Mouse (Mus musculus): ENCODE results near the gene Slc9a9. TPM values are rescaled to one million over a fixed set of nuclear protein-coding genes. Genes with fewer than 3 reads are reported as not detected.
A peak's percentile ranks its signal among the peaks of the same experiment; 100 is the strongest.
"Not testable (repeated sequence)": the region's sequence is repeated elsewhere in the genome, so short reads cannot be mapped to it uniquely, and the experiment has no call there.

Slc9a9 gene
- 6.3 and 6.4 TPM in 2 replicates for polyA plus RNA-seq (2014; fragmentation: Nextera tagmentation; extraction: Ambion mirVana)

DNA sequence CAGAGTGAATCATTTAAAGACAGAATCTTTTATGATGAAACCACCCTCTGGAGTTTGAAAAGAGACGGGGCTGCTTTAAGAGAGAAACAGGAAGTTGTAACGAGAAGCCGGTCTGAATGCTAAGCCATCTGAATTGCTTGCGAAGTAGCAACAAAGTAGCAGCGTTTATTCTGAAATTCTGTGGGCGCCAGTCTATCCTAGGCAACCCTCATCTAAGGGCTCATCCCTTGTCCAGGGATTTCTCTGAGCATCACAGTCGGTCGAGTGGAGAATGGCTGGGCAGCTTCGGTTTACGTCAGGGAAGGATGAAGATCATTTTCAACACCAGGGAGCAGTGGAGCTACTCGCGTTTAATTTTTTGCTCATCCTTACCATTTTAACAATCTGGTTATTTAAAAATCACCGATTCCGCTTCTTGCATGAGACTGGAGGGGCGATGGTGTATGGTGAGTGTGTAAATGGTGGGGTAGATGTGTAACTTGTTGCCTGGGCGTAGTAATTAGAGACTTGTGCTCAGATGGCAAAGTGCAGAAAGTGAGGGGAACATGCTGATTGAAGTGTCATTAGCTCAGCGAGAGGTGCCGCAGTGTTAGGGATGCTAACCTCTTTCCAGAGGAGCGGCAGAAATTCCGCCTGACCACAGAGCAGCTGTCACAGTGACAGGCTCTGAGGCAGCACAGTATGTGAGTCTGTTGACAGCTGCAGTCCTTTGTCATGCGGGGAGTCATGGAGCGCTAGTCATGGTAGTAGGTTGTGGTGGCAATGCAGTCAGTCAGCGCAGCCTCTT is at the start of gene Slc9a9:
TSS of gene Slc9a9 (plus strand) at position 119 of the 787 bp plus-strand sequence.
- no peaks in the 10 kb centered on the region for H3K9me3 ChIP-seq (ENCODE audit: control insufficient read depth, low read length)
- H3K9ac ChIP-seq = peak within 1 kb of the TSS; percentile 69
- WGBS = 1% methylated on average over 23 of the region's 23 CpGs
- DNase-seq (ENCODE audit: low spot score) (peak; percentile 59), ATAC-seq (ENCODE audit: low FRiP score) (peak; percentile 90)
- peak within 1 kb of the TSS; percentile 55 for H3K27ac ChIP-seq
- no peaks in the 10 kb centered on the region for H3K4me1 ChIP-seq (replicated peaks; ENCODE audit: control insufficient read depth, insufficient read depth, low read length)
- H3K4me2 ChIP-seq (replicated peaks) = peak within 1 kb of the TSS; percentile 66
- no peaks in the 10 kb centered on the region for H3K36me3 ChIP-seq (replicated peaks; ENCODE audit: control insufficient read depth, insufficient read depth)
- H3K27me3 ChIP-seq (ENCODE audit: control insufficient read depth, insufficient read depth, low read length) = no peaks in the 10 kb centered on the region
- peak within 1 kb of the TSS; percentile 41 for H3K4me3 ChIP-seq (replicated peaks; ENCODE audit: low read length)

DNA sequence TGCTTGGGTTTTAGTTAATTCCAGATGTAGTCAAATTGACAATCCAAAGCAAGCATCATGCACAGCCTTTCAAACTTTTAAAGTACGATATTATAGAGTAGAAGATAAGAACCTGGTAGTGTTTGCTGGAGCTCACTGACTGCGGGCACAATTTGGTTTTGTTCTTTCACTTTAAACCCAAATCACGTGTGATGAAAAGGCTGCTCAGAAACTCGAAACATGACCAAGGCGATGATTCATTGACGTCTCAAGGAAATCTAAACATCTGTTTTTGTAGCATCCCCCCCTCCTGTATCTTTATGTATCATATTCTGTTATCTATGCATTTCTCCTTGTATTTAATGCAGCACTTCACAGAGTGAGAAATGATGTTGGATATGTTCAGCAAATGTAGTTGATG is 49.4 kb upstream of the Slc9a9 start:
- 91% methylated on average over 6 of the region's 6 CpGs for WGBS
- H3K9me3 ChIP-seq (ENCODE audit: control insufficient read depth, low read length) = no peaks in the 10 kb centered on the region
- no peaks in the 10 kb centered on the region for H3K4me1 ChIP-seq (replicated peaks; ENCODE audit: control insufficient read depth, insufficient read depth, low read length)
- no peak overlapping the region for H3K27ac ChIP-seq
- no peak overlapping the region for H3K4me2 ChIP-seq (replicated peaks)
- H3K36me3 ChIP-seq (replicated peaks; ENCODE audit: control insufficient read depth, insufficient read depth) = no peaks in the 10 kb centered on the region
- H3K4me3 ChIP-seq (replicated peaks; ENCODE audit: low read length) = no peak overlapping the region
- no peaks in the 10 kb centered on the region for H3K27me3 ChIP-seq (ENCODE audit: control insufficient read depth, insufficient read depth, low read length)
- ATAC-seq (ENCODE audit: low FRiP score) (no peak), DNase-seq (ENCODE audit: low spot score) (no peak)
- H3K9ac ChIP-seq = no peak overlapping the region

DNA sequence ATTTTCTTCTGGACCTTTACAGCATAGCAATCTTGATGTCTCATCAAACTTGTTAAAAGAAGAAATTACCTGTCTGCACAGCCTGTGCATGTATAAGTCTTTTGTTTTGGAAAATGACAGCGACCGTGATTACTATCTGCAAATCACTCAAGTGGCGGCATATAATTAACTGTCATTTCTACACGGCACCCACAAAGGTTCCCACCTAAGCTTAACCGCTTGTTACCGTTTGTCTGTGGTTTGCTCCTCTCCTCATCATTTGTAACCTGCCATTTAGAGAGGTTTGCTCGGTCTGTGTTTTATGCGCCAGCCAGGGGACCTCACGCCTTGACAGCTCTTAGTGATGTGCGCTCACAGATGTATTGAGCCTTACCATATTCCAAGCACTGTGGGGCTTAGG is 48.9 kb upstream of the Slc9a9 start:
- 71% methylated on average over 10 of the region's 10 CpGs for WGBS
- H3K27ac ChIP-seq = no peak overlapping the region
- H3K4me3 ChIP-seq (replicated peaks; ENCODE audit: low read length) = no peak overlapping the region
- DNase-seq (ENCODE audit: low spot score) (no peak), ATAC-seq (ENCODE audit: low FRiP score) (0 out of 2 replicates have a peak, but pooled peaks have one; percentile 43)
- no peaks in the 10 kb centered on the region for H3K27me3 ChIP-seq (ENCODE audit: control insufficient read depth, insufficient read depth, low read length)
- no peak overlapping the region for H3K4me2 ChIP-seq (replicated peaks)
- H3K36me3 ChIP-seq (replicated peaks; ENCODE audit: control insufficient read depth, insufficient read depth) = no peaks in the 10 kb centered on the region
- H3K9ac ChIP-seq = no peak overlapping the region
- H3K4me1 ChIP-seq (replicated peaks; ENCODE audit: control insufficient read depth, insufficient read depth, low read length) = no peaks in the 10 kb centered on the region
- no peaks in the 10 kb centered on the region for H3K9me3 ChIP-seq (ENCODE audit: control insufficient read depth, low read length)

DNA sequence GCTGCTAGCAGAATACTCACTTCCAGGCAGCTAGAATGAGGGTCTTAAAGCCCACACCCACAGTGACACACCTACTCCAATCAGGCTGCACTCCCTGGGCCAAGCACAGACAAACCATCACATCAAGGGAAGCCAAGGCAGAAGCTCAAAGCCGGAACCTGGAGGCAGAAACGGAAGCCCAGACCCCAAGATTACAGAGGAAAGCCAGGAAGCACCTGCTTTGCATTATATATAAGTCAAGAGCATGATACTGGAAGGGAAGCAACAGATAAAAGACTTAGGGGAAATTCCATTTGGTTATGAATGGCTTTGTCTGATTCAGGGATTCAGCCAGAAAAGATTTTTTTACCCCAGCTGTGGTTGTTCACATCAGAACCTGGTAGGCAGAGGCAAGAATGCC is 47.8 kb upstream of the Slc9a9 start:
- WGBS = 86% methylated on average over 2 of the region's 2 CpGs
- no peak overlapping the region for H3K4me3 ChIP-seq (replicated peaks; ENCODE audit: low read length)
- DNase-seq (ENCODE audit: low spot score) (no peak), ATAC-seq (ENCODE audit: low FRiP score) (no peak)
- H3K4me1 ChIP-seq (replicated peaks; ENCODE audit: control insufficient read depth, insufficient read depth, low read length) = no peaks in the 10 kb centered on the region
- H3K4me2 ChIP-seq (replicated peaks) = no peak overlapping the region
- no peaks in the 10 kb centered on the region for H3K9me3 ChIP-seq (ENCODE audit: control insufficient read depth, low read length)
- no peak overlapping the region for H3K27ac ChIP-seq
- no peaks in the 10 kb centered on the region for H3K36me3 ChIP-seq (replicated peaks; ENCODE audit: control insufficient read depth, insufficient read depth)
- no peak overlapping the region for H3K9ac ChIP-seq
- H3K27me3 ChIP-seq (ENCODE audit: control insufficient read depth, insufficient read depth, low read length) = no peaks in the 10 kb centered on the region

DNA sequence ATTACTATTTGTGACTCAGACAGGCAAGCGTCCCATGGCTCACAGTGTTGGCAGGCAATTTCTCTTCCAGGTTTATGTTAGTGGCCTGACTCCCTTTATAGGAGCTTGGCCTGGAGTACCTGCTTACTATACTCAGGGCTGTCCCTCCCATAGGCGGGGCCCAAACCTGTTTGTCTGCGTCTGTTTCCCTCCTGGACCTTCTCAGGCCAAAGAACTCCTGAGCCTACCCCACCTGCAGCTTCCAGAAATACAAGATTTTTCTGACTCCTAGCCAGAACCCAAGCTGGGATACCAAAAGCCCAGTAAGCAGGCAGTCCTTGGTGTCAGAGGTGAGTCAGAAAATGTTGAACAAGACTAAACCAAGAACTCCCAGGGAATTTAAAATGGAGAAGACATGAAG is 43.0 kb upstream of the Slc9a9 start:
- DNase-seq (ENCODE audit: low spot score) = no peak
- H3K4me1 ChIP-seq (replicated peaks; ENCODE audit: control insufficient read depth, insufficient read depth, low read length) = no peaks in the 10 kb centered on the region
- WGBS = 89% methylated on average over 3 of the region's 3 CpGs

DNA sequence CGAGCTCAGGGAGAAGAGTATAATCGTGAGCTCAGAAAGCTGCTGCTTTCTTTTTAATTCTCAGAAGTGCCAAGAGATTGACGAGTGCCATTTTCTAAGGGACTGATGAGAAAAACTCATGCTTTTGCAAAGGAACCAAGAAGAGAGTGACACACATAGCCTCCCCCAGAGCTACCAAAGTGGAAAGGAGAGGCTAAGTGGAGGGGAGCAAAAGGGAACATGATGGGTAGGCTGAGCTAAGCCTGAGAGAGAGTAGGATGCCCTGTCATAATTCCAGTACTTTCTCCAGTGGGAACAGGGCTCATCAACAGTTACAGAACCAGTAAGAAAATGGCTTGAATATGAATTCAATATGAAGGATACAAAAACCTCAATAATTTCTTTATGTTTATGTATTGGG is 40.8 kb upstream of the Slc9a9 start:
- Histone ChIP-seq H3K27ac (no peak overlapping the region), H3K4me3 (replicated peaks; ENCODE audit: low read length) (no peak overlapping the region), H3K4me1 (replicated peaks; ENCODE audit: control insufficient read depth, insufficient read depth, low read length) (no peaks in the 10 kb centered on the region), H3K36me3 (replicated peaks; ENCODE audit: control insufficient read depth, insufficient read depth) (no peaks in the 10 kb centered on the region), H3K9ac (no peak overlapping the region), H3K4me2 (replicated peaks) (no peak overlapping the region), H3K9me3 (ENCODE audit: control insufficient read depth, low read length) (0 out of 2 replicates have a peak, but pooled peaks cover 3% of the 10 kb centered on the region), H3K27me3 (ENCODE audit: control insufficient read depth, insufficient read depth, low read length) (no peaks in the 10 kb centered on the region)
- 87% methylated on average over 3 of the region's 3 CpGs for WGBS
- ATAC-seq (ENCODE audit: low FRiP score) (no peak), DNase-seq (ENCODE audit: low spot score) (no peak)

More for the DNA sequence above, 43.0 kb upstream of the Slc9a9 start:
- H3K4me3 ChIP-seq (replicated peaks; ENCODE audit: low read length) = no peak overlapping the region
- no peak overlapping the region for H3K4me2 ChIP-seq (replicated peaks)
- 0 out of 2 replicates have a peak, but pooled peaks cover 3% of the 10 kb centered on the region for H3K9me3 ChIP-seq (ENCODE audit: control insufficient read depth, low read length)
- no peak overlapping the region for H3K27ac ChIP-seq
- H3K36me3 ChIP-seq (replicated peaks; ENCODE audit: control insufficient read depth, insufficient read depth) = no peaks in the 10 kb centered on the region
- no peaks in the 10 kb centered on the region for H3K27me3 ChIP-seq (ENCODE audit: control insufficient read depth, insufficient read depth, low read length)
- H3K9ac ChIP-seq = no peak overlapping the region
- no peak for ATAC-seq (ENCODE audit: low FRiP score)

DNA sequence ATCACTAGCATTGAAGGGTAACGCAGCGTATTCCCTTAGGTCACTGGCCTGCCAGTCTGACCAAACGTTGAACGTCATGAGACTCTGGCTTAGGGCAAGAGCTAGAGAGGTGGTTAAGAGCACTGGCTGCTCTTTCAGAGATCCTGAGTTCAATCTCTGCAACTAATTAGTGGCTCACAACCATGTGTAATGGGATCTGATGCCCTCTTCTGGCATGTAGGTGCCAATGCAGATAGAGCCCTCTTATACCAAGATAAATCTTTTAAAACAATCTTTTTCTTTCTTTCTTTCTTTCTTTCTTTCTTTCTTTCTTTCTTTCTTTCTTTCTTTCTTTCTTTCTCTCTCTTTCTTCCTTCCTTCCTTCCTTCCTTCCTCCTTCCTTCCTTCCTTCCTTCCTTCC is 35.4 kb upstream of the Slc9a9 start:
- not testable (repeated sequence) for H3K36me3 ChIP-seq (replicated peaks; ENCODE audit: control insufficient read depth, insufficient read depth); H3K27me3 ChIP-seq (ENCODE audit: control insufficient read depth, insufficient read depth, low read length); H3K27ac ChIP-seq; H3K4me3 ChIP-seq (replicated peaks; ENCODE audit: low read length); DNase-seq (ENCODE audit: low spot score); ATAC-seq (ENCODE audit: low FRiP score); H3K4me2 ChIP-seq (replicated peaks); H3K9me3 ChIP-seq (ENCODE audit: control insufficient read depth, low read length); H3K9ac ChIP-seq; H3K4me1 ChIP-seq (replicated peaks; ENCODE audit: control insufficient read depth, insufficient read depth, low read length)
- 93% methylated on average over 4 of the region's 4 CpGs for WGBS

DNA sequence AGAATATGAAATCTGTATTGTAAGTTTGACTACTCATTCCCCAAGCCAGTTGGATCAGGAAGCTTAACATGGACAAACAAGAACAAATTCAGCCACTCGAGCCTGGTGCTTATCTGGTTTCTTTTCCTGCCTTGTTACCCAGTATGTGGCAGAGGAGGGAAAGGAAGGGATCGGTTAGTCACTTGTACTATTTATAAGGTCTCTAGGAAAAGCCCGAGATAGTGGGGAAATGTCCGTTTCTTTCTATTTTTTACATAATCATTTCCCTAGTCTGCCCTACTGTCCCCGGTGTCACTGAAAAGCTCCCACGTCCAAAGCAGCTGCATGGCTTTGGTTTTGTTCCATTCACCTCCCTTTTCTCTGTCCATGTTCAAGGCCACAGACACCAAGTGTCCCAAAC is 24.1 kb upstream of the Slc9a9 start:
- H3K27ac ChIP-seq = no peak overlapping the region
- 81% methylated on average over 6 of the region's 6 CpGs for WGBS
- no peak overlapping the region for H3K4me2 ChIP-seq (replicated peaks)
- H3K4me3 ChIP-seq (replicated peaks; ENCODE audit: low read length) = no peak overlapping the region
- 0 out of 2 replicates have a peak, but pooled peaks cover 6% of the 10 kb centered on the region for H3K9me3 ChIP-seq (ENCODE audit: control insufficient read depth, low read length)
- DNase-seq (ENCODE audit: low spot score) (no peak), ATAC-seq (ENCODE audit: low FRiP score) (no peak)
- H3K27me3 ChIP-seq (ENCODE audit: control insufficient read depth, insufficient read depth, low read length) = no peaks in the 10 kb centered on the region
- no peak overlapping the region for H3K9ac ChIP-seq
- H3K36me3 ChIP-seq (replicated peaks; ENCODE audit: control insufficient read depth, insufficient read depth) = no peaks in the 10 kb centered on the region
- no peaks in the 10 kb centered on the region for H3K4me1 ChIP-seq (replicated peaks; ENCODE audit: control insufficient read depth, insufficient read depth, low read length)

DNA sequence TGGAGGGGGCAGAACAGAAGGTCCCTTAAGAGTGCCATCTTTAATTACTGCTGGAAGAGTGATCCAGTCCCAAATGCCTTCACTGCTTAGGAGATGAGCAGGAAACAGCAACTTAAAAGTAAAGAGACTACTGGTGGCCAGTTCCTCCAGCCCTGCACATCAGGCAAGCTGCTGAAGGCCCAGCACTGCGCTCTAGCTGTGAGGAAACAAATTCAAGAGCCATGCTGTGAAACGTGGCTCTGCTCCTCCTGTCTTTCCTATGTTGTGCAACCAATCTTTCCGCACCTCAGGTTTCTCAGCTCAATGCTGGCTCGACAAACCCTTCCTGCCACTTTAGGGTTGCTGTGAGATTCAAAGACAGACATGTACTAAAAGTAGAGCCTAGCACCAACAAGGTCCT is 22.3 kb upstream of the Slc9a9 start:
- H3K27me3 ChIP-seq (ENCODE audit: control insufficient read depth, insufficient read depth, low read length) = no peaks in the 10 kb centered on the region
- H3K27ac ChIP-seq = no peak overlapping the region
- no peak for ATAC-seq (ENCODE audit: low FRiP score)
- DNase-seq (ENCODE audit: low spot score) = no peak
- no peaks in the 10 kb centered on the region for H3K36me3 ChIP-seq (replicated peaks; ENCODE audit: control insufficient read depth, insufficient read depth)
- no peaks in the 10 kb centered on the region for H3K4me1 ChIP-seq (replicated peaks; ENCODE audit: control insufficient read depth, insufficient read depth, low read length)
- no peak overlapping the region for H3K9ac ChIP-seq
- no peak overlapping the region for H3K4me2 ChIP-seq (replicated peaks)
- H3K4me3 ChIP-seq (replicated peaks; ENCODE audit: low read length) = no peak overlapping the region
- H3K9me3 ChIP-seq (ENCODE audit: control insufficient read depth, low read length) = 0 out of 2 replicates have a peak, but pooled peaks cover 6% of the 10 kb centered on the region
- 71% methylated on average over 4 of the region's 4 CpGs for WGBS
